Mouse (Mus musculus): ENCODE results near the gene Rps13. TPM values are rescaled to one million over a fixed set of nuclear protein-coding genes. Genes with fewer than 3 reads are reported as not detected.

The Rps13 gene
- total RNA-seq, 2 experiments from 2014 or later: 260 to 323 TPM

DNA sequence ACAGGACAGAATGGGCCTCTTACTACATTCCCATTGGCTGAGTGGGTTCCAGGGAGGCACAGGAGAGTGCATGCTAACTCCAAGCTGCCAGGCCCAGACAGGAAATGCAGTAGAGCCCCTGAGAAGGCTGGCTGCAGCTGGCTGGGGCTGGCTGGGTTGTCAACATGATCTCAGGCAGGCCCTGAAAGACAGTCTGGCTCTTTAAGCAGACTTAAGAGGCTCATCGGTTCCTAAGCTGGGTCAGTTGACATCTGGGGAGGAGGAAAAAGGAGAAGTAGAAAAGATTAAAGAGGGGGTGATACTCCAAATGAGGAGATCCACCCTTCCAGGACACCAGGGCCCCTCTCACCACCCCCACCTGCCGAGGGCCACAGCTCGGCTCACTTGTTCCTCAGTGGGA is 39.0 kb downstream of the Rps13 start:
- DNase-seq (ENCODE audit: low spot score): no peak

DNA sequence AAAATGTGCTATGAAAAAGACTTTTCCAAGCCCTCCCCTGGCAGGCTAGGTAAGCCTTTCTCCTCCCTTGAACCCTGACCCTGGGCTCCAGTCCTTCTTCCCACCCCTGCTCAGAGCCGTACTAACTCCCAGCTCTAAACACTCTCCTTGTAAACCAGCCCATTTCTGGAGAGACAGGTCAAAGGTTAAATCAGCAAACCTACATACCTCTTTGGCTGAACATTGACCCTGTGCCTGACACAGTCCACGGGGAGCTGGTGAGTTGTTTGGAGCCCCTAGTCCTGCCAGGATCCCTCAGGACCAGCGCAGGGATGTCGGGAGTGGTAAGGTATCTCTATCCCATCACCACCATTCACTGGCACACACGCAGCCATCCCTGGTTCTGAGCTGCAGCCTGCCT is 41.6 kb downstream of the Rps13 start:
- DNase-seq (ENCODE audit: low spot score): no peak

DNA sequence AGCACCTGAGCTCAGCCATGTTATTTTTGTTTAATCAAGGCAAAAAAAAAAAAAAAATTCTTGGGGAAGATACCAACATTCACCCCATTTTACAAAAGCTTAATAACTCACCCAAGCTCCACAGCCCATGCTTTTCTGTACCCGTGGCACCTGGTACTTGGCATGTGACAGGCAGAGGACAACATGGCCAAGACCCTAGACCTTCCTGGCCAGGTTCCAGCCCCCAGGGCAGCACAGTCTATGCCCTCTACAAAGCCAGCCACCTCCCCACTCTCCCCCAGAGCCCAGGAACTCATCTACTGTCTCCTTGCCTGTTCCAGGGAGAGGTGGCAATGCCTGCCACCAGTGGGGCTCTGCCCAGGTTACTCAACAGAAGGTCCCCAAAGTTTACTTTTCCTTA is 43.4 kb downstream of the Rps13 start:
- DNase-seq (ENCODE audit: low spot score): no peak

DNA sequence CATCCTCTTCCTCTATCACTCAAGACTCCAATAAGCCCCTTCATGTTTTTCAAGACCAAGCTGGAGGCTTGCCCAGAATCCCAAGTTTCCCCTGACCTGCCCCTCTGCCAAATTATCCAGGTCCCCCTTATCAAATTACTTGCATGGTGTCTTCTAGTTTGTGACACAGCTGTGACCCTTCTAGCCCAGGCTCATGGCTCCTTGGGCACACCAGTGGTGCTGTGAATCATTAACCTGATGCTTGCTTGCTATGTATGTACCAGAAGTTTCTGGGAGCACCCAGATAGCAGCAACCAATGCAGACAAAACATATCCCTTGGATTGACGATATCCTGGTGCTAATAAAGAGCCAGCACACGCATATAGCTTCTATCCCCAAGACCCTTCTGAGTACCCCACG is 45.0 kb downstream of the Rps13 start:
- no peak for DNase-seq (ENCODE audit: low spot score)

DNA sequence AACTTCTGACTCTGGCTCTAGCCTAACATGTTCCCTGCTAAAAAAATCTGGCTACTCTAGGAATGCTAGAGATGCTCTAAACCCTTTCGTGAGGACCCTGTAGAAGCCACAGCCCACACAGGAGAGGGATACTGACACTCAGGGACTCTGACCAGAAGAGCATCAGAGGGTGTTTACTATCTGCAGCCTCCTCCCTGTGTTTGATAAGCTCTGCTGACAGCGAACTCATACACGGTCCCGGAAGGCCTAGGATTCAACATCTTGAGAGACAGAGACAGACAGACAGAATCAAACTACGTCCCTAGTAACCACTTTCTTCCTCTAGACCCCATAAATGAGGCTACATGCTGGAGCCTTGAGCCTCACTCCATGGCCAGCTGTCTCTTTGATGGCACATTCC is 46.0 kb downstream of the Rps13 start:
- no peak for DNase-seq (ENCODE audit: low spot score)

DNA sequence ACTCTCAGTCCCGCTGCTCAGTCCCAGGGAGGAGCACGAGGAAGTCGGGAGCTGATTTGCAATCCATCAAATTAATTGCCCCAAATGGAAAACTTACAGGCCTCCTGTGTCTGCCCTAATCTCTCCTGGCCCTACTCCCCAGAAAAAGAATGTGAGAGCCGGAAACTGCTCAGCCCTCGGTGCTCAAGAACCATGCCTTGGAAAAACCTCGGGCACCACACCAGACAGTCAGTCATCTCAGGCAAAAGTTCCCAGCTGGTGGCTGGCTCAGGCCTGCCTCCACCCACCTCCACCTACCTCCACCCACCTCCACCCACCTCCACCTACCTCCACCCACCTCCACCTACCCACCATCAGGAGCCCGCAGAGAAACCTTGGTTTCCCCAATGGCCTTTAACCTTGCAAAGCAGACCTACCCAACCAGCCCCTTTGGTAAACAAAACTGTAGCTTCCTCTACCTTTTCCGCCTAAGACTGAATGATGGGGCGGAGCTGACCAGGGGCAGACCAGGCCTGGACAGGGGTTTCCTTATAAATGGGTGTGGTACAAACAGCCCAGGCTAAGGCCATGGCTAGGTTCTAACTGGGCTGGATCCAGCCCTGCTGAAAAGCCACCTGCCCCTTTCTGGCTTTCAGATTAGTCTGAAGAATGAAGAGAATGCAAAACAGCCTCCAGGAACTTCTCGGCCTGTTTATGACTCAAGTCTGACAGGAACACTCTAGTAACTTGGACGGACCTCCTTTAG is 47.2 kb downstream of the Rps13 start:
- no peak for DNase-seq (ENCODE audit: low spot score)

DNA sequence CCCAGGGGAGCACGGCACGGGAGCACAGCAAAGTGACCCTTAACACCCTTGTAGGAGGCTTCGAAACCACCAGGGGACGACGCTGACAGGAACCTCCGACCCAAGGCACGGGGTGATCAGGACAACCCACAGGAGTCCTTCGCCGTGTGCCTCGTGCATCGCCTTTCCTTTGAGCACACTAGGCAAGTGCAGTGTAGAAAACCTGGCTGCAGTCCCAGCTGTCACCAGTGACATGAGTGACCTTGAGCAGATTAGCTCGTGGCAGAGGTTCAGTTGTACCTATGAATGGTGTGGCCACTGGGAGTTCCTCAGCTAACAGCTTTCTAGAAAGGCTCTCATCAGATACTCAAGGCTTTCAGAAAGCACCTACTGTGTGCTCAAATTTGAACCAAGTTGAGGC is 47.8 kb downstream of the Rps13 start:
- DNase-seq (ENCODE audit: low spot score): no peak

DNA sequence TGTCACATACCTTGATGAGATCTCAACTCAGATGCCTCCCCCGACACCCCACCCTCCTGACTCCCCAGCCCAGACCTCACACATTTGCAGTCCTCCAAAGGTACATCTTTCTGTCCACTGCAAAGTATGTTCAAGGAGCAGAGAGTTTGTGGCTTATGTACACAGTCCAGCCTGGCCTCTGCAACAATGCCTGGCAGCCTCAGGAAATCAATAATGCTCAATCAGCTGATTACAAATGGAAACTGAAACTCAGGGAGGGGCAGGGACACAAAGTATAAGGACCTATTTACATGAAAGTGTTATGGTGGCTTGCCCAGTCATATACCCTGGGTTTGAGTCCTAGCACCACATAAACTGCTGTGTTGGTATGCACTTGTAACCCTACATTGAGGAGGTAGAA is 48.8 kb downstream of the Rps13 start:
- no peak for DNase-seq (ENCODE audit: low spot score)

DNA sequence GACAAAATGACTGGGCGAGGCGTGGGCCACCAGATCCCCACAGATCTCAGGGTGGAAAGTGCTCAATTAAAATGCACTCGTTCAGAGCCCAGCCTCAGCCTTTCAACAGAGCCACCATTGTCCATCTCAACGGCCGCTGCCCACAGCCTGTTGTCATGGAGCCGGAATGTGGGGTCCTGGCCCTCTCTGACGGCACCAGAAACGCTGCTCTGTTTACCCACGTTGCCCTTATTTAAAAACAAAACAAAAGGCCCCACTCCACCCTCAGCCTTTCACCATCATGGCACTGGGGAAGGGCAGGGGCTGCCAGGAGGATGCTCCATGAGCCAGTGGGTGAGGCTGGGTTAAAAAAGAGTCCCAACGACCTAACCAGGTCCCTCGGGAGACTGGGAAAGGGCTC is 51.2 kb downstream of the Rps13 start:
- DNase-seq (ENCODE audit: low spot score): no peak

Other genes with a start within 250 kb of the Rps13 start
- gene Gm4353, start 249.6 kb downstream of the Rps13 start, total RNA-seq (2021): 1 to 10 TPM; 1.5 to 1.9 TPM
- gene Plekha7, start 25.8 kb downstream of the Rps13 start, total RNA-seq (2021): 1 to 10 TPM in 1 of 2 experiments, under 1 TPM in 1; 0.71 to 1.5 TPM
- 1 to 10 TPM; 7.4 to 8.4 TPM for gene Pik3c2a, start 109.3 kb upstream of the Rps13 start, total RNA-seq (2021)
- 1 to 10 TPM; 3.0 to 4.5 TPM for gene Nucb2, start 170.2 kb upstream of the Rps13 start, total RNA-seq (2021)